Mouse (Mus musculus) embryonic fibroblast, embryonic 13.5 days (primary cell): ENCODE measurements around the gene Ugt1a7c.

Experiments
- CTCF ChIP-seq: IDR thresholded peaks from 2 replicates; pipeline ENCODE4 v1.5.1; 2011; ENCODE audit warnings: mild to moderate bottlenecking, control low read depth, low read length, moderate library complexity, borderline replicate concordance; ENCODE audit not compliant: insufficient read depth
- POLR2A ChIP-seq: IDR thresholded peaks from 2 replicates; pipeline ENCODE4 v1.6.1; 2011; ENCODE audit warnings: low read depth, mild to moderate bottlenecking, control low read depth, low read length, moderate library complexity

- TF ChIP-seq POLR2A = no peak
- no peak for TF ChIP-seq CTCF
These were observed 164.2 kb downstream of the Ugt1a7c start for GRCm38 (mm10) chr1:88258881-88259642.
